Mouse (Mus musculus): ENCODE data around the gene Slc24a4.

DNA sequence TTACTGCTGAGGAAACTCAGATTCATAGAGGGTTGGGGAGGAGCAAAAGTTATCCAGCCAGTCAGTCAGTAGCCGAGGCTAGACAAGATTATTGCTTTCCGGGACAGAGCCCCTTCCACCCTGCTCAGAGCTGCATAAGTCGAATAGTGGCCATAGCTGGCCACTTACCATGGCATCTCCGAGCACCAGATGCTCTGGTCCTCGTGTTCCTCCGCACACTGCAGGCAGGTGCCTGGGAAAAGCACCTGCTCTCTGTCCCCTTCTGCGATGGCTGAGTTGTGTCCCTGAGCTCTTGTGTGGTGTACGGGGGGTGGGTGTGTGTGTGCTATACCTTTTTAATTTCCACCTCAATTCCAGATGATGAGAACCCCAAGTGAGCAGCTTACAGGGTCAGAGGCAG lies 167.1 kb downstream of the Slc24a4 start:
- TF ChIP-seq POLR2A (IDR thresholded peaks at IDR 0.05; ENCODE audit: borderline replicate concordance, extremely low read depth, insufficient read depth, insufficient read length, poor library complexity, severe bottlenecking) (no peak), CTCF (IDR thresholded peaks at IDR 0.05; ENCODE audit: borderline replicate concordance, extremely low read depth, insufficient read depth, insufficient read length) (no peak)

Measured in brain, embryonic 14.5 days (tissue).